Mouse (Mus musculus) ovary, postnatal 10 days (tissue): ENCODE measurements at regions not wholly inside any gene's neighbourhood (a gene's known extent, or its start where the extent isn't known, plus 50 kb on each side); places are given as distances from the start of the nearest gene placed in this dataset.
A peak's percentile ranks its signal among the peaks of the same experiment; 100 is the strongest.

ENCODE experiments used
- DNase-seq: peaks from one replicate; pipeline ENCODE4 v3.0.0; 2022; ENCODE audit warnings: low spot score

DNA sequence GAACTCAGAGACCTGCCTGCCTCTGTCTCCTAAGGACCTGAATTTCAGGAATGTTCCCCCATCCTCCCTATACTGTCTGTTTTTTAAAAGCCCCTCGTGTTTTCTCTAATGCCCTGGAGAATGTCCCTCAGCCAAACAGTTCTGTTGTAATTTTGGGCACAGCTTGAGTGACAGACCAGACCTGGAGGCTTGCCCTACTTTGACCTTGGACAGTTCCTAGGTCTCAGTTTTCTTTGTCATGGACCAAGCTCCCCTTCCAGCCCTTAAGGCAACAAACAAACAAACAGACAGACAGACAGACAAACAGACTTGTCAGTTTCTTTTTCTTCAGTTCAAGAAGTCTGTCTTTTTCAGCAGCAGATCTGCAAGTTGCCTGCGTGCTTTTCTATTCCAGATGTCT is 114.4 kb downstream of the Sox2 start:
- DNase-seq: no peak

DNA sequence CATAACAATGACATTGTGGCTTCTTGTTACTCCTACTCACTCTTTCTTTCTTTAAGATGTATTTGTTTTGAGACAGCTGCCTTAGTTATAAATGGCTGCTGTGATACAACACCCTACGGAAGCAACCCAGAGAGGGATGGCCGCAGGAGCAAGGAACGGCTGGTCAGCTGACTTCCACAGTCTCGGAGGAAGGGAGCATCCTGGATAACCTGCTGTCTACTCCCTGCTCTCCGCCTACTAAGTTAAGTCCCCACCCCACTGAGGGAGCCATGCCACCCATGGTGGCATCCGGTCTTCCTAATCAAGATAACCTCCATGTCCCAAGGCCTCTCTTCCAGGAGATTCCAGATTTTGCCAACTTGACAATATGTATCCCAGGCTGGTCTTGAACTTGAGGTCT is 114.9 kb downstream of the Sox2 start:
- no peak for DNase-seq

DNA sequence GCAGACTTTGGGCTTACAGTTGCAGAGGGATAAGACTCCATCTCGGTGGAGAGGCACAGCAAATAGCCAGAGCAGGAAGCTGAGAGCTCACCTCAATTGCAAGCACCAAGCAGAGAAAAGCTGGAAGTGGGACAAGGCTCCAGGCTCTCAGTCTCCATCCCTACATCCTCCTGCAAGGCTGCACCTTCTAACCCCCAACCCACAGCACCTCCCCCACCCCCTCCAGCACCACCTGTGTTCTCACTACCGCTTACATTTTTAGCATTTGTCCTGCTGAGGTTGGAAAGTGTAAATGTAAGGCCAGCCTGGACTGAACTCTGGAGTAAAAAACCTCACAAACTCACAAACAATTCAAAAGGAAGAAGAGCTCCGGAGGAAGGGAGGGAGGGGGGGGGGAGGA is 119.6 kb downstream of the Sox2 start:
- no peak for DNase-seq

DNA sequence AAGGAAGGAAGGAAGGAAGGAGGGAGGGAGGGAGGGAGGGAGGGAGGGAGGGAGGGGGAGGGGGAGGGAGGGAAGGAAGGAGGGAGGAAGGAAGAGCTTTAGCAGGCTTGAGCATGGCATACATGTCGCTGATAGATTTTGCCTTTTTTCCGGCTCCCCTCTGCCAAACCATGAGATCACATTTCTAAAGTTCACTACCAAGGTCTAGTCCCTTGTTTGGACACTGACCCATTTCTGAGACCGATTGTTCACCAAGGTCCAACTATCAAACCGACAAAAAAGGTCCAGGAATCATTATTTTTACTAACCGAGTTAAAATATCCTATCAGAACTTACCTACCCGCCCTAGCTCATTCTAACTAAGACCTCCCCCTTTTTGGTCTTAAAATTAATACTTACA is 120.1 kb downstream of the Sox2 start:
- no peak for DNase-seq

DNA sequence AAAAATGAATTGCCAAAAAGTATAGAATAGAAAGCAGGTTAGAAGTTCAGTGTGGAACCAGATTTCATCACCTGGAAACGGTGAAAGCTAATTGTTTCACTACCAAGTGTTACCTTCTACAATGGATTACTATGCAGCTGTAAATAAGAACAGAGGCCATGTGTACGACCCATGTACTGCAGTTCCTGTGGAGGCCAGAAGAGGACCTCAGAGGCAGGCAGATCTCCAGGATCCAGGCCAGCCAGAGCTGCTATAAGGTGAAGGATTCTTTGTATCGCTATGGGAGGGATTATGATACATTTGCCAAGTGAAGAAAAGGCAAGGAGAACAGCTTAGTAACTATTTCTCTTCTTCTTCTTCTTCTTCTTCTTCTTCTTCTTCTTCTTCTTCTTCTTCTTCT is 121.8 kb downstream of the Sox2 start:
- no peak for DNase-seq

DNA sequence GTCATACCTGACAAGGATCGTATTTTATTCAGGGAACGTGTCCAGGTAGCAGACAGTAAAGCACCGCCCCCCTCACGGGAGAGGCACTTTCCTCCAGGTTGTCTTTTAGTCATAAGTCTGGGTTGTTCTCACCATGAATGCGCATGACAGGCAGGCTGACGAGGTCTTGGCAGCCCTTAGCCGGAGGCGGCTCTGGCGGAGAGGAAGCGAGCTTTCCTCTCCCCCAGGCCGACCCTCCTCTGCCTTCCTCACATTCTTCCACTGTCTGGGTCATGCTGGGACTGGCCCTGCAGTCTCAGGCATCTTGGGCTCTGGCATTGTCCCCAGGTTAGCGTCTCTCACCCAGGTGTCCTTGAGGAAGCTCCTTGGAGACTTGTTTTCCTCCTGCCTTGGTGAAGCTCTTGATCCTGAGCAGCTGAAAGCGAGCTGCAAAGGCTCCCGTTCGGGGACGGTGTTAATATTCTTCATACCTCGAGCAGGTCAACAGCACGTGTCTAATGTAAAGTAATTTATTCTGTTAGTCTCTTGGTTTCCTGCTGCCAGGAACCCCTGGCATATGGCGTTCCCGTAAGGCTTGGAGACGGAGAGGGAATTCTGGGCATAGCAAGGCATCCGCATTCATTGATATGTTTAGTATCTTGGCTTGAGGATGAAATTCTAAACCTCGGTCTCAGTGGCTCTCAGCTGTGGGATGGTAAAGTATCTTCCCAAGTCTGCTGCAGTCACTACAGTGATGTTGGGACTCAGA is 123.6 kb downstream of the Sox2 start:
- DNase-seq: no peak

DNA sequence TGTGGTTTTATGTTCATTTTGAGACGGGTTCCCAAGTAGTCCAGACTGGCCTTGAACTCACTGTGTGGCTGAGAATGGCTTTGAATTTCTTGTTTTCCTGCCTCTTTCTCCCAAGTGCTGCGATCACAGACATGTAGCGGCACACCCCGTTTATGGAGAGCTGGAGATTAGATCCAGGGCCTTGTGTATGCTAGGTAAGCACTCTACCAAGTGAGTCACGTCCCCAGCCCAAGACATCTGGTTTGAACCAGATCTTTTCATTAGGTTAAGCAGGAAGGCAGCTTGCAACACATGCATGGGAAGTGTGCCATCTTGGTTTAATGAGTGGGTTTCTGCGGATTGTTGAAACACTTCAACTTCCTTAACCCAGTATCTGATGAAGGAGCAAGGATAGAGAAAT is 131.6 kb downstream of the Sox2 start:
- no peak for DNase-seq

DNA sequence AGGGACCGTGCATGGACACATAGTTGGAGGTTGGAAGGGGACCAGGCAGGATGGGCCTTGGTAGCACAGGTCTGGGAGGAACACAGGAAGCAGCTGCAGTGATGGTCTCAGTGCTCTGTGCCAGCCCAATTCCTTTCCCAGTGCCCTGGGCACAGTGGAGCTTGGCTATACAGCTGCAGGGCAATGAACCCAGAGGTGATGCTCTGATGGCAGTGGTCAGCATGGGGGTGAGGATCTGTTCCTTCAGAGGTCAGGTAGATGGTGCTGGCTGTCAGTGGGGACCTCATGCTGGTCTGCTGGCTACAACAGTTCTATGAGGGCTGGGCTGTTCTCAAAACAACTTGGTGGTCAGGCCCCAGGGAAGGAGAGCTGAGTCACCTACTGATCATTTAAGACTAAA is 133.2 kb downstream of the Sox2 start:
- no peak for DNase-seq

DNA sequence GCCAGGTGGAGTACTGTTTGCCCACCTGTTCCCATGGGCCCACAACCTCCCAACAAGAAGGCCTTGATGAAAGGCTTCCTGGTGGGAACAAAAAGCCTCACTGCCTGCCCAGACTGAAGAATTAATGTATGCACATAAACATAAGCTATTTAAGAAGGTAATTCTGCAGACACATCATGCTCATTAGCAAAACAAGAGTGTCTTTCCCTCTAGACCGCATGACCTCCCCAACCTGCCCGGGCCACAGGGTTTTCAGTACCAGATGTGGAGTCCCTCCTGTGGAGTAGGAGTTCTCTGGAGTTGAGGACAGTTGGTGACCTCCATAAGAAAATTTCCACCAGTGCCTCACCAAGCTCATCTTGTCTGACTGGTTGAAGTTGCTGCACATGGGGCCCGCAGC is 137.0 kb downstream of the Sox2 start:
- DNase-seq: no peak

DNA sequence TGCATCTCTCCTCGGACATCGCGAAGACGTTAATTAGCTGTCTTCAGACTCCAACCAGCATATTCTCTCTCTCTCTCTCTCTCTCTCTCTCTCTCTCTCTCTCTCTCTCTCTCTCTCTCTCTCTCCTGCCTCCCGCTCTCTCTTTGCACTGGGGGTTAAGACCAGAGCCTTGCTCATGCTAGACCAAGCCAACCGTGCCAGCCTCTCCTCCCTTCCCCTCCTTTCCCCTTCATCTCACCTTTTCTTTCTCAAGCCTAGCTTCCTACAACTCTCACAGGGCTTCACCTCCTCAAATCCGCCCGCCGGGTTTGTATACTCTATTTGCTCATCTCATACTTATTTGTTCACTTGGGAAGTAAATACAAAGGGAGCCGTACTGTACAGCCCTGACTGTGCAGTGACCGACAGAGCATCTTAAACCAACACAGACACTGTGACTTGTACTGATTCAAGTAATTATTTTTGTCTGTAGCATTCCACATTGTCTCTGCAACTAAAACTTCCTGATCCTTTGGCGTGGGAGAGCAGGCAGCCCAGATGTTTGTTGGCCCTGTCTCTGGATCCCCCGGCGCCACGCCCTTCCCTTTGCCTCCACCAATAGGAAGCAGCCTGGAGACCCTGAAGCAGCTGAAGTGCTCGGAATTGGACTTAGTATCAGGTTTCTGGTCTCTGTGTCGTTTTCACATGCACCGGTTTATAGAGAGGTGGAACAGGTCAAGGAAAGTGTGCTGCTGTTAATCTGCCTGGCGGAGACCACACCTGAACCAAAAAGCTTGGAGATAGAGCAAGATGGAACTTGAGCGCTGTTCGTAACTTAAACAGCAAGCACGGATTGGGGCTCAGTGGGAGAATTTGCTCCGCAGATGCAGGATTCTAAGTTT is 145.1 kb downstream of the Sox2 start:
- peak; percentile 4 for DNase-seq

DNA sequence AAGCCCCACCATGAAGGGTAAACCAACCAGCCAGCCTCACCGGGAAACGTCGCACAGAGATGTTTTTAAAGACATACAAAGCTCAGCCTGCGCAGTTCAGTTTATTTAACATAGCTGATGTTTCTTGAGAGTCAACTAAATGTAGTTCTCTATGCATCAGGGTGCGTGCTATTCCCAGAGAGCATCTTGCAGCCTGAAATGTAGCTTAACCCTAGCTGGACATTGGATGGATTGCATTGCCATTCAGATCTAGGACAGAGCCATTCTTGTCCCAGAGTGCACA is 145.7 kb downstream of the Sox2 start:
- no peak for DNase-seq

DNA sequence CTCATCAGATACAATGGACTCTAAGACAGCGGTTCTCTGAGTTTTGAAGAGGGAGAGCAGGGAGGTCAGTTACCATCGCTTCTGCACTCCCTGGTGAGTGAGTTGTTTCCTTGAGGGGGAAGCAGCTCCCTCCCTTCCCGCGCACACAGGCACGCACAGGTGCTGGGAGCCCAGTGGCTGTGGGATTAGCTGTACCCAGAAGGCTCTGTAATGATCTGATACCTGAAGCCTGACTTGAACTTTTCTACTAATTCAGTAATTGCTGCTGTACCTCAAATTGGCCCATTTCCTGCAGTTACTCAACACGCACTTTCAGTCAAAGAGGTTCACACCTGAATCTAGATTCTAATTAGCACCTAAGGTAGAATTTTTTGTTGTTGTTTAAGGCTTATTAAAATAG is 158.6 kb downstream of the Sox2 start:
- DNase-seq: no peak

DNA sequence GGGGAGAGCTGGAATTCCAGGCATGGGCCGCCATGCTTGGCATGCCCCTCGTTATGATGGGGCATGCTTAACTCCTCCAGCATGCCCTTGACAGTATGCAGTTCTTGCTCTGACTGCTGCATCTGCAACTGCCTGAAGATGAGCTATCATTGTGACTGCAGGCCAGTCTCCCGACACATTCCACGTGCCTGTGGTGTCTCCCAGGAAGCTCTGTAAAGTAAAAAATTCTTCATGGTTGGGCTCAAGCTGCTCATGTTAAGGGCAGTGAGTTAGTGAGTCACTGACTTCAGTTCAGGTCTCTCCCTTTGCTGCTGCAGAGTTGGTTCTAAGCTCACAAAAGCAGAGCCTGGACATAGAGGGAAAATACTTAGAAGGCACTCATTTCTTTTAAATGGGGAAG is 161.5 kb downstream of the Sox2 start:
- DNase-seq: no peak

DNA sequence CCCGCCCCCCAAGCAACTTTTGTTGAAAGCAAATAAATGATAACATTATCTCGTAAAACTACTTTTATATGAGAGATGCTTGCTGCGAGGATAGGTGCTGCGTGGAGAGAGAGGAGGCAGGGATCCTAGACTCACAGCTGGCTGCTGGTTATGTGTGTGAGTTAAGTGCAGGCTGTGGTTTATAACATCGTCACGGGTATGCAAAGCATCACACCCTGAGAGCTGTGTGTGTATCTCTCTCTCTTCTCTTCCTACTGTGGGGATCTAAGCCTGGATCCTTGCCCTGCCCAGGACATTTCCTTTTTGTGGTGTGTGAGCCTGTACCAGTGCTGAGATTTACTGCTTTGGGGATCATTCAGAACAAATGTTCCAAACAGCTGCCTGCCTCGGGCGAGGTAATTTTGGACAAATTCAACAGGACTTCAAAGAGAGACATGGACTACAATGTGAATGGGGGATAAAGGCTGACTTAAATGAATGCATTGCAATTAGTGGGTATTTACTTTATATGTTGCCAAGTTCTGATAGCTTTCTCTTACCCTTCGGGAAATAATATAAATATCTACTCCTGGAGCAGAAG is 162.9 kb downstream of the Sox2 start:
- DNase-seq: no peak

DNA sequence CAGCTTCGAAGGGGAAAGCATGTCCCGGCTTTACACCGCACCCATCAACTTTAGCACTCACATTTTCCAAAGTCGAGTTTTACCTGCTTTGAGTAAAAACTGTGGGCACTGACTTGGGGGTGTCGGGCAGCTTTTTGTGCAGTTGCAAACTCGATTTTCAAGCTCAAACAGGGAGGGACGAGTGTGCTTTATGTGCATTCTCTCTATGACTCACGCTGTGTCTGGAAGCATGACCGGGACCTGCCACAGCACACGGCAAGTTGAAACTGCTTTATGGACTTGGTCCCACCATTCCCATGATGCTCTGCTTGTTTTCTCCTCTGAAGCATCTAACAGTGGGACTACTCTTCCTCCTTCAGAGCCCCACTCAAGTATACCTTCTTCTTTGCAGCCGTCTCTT is 174.8 kb downstream of the Sox2 start:
- DNase-seq: no peak

DNA sequence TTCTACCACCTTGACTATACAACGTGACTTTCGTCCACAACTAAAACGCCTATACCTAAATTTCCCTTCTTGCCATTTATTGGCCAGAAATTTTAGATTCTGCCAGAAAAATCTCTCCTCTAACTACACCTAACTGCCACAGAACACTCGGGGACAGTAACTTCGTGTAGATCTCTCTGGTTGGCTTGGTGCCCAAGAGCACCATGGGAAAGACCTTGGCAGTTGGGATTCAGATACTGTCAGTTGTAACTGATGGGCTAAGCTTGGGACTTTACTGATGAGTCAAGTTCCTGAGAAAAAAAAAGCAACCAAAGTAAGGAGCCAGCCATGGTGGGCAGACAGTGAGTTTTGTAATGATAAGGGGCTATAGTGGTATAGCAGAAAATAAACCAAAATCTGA is 176.2 kb downstream of the Sox2 start:
- no peak for DNase-seq

DNA sequence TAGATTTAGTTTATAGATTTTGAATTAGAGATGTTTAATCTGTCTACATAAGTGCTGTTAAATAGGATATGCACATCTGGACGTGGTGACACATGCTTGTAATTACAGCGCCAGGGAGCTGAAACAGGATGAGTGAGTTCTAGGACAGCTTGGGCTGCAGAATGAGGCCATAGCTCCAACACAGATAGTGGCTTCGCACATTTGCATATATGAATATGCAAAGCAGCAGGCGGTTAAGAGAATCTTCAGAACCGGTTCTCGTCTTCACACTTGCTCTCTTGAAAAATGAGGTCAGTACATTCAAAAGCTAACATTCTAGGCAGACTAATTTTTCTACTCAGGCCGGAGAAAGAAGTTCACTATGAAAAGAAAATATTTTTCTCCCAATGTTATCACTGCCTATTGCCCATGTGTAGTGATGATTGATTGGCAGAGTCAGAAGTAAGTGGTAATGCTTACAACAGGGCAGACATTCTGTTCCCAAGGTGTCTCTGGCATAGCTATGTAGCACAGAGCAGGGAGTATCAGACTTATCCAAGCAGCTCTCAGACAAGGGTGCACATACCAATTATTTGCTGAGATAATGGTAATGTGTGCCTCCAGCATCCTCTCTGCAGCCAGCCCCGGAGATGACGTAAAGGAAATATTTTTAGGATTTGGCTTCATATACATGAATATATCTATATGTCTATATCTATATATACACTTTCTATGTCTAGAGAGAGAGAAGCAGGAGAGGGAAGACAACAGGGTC is 178.4 kb downstream of the Sox2 start:
- no peak for DNase-seq

DNA sequence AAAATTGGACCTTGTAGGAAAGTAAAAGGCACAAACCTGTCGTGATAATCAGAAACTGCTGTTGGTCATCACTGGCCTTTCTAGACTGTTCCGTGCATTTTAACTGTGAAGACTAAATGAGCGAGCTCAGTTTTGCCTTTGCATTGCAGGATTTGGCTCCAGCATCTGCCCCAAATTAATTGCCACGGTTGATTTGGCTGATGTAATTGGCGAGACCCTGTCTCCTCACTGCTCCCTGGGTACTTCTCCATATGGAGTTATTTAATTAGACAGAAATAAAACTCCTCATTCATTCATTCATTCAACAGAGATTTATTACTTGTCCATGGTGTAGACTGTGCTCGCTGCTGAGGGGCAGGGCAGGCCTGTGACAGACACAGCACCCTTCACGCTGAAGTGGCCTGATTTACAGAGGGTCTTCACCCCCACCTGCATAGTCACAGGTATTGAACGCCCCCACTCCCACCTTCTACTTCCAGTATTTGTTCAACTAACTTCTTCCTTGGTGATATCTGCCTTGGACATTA is 186.6 kb downstream of the Sox2 start:
- DNase-seq: no peak

DNA sequence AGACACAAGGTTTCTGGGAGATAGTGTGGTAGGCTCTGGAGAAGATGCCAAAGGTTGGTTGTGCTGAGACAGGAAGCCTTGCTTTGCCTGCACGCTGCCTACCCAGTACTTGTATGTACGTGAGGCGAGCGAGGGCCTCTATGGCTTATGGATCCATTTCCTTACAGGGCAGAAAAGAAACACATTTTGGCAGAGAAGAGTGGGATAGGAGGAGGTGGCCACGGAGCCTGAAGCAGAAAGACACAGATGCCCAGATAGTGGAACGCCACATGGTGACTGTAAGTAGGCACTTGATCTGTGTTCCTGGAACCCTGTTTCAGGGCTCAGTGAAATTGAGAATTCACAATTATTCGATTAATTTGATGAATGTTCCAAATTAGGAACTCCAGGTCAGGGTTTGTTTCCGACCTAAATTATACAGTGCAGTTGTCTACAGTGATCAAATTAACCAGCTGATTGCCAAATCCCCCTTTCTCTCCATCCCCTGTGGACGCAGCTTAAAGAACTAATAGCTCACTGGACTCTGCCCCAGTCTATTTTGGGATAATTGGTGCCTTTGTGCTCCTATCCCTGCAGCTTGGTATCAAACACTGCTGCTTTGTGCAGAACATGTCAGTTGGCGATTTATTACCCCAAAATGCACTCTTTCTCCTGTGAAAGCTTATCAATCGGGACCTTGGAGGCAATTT is 187.6 kb downstream of the Sox2 start:
- no peak for DNase-seq

DNA sequence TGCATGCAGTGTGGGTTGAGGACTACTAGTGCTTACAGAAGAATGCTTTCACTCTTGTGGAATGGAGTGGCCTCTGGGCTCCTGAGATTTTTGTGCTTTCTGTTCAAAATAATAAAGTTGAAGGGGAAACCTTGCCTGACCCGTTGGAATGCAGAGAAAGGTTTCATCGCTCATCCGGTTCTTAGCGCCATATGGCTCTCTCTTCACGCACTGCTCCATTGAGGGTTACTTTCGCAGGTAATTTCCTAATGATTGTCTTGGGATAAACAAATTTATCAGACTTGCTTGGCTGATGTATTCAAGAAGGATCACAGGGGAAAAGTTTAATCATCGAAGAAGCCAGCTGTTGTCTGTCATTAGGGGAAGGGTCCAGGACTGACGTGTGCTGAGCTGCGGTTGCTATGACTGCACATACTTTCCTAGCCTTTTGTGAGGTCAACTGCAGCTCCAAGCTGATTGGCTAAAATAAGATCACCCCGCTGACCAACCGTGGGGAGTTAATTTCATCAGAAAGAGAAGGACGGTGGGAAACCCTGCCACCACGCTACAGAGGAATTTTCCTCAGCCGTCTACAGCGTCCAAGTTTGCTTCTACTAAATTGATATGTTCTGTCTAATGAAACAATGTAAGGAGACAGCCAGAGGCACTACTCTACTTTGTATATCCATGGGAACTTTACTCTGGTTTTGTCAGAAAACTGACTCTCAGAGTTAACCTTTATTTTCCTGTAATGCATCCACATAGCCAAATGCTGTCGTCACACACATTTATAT is 210.9 kb downstream of the Sox2 start:
- no peak for DNase-seq
